Mouse (Mus musculus) lung, embryonic 16.5 days (tissue): ENCODE results near the gene Rab11fip4. TPM values are rescaled to one million over a fixed set of nuclear protein-coding genes. Genes with fewer than 3 reads are reported as not detected.

Source experiments
- ATAC-seq: fragments of 200-750 bp; cut with Nextera tagmentation; 2 replicates; pipeline ENCODE4 v1.8.0; 2017; ENCODE audit warnings: low read depth, mild to moderate bottlenecking, moderate library complexity
- H3K27ac ChIP-seq: fragments of 300-500 bp; sonication (generic); 2 replicates; pipeline ENCODE4 v1.5.1; 2014; ENCODE audit warnings: mild to moderate bottlenecking, control low read depth, low read length
- H3K27me3 ChIP-seq: fragments of 300-500 bp; sonication (generic); 2 replicates; pipeline ENCODE4 v1.6.1; 2014; ENCODE audit warnings: low read depth, low read length, mixed read lengths; ENCODE audit not compliant: control insufficient read depth, insufficient read depth
- H3K36me3 ChIP-seq: fragments of 300-500 bp; sonication (generic); 2 replicates; pipeline ENCODE4 v1.6.1; 2014; ENCODE audit warnings: low read length; ENCODE audit not compliant: control insufficient read depth, insufficient read depth
- H3K4me1 ChIP-seq: fragments of 300-500 bp; sonication (generic); replicated peaks from 2 replicates; pipeline ENCODE4 v1.6.1; 2014; ENCODE audit warnings: low read length, mixed read lengths; ENCODE audit not compliant: control insufficient read depth, insufficient read depth
- H3K4me2 ChIP-seq: fragments of 300-500 bp; sonication (generic); 2 replicates; pipeline ENCODE4 v1.6.1; 2014; ENCODE audit warnings: low read depth, low read length, control low read depth
- H3K4me3 ChIP-seq: fragments of 300-500 bp; sonication (generic); 2 replicates; pipeline ENCODE4 v1.5.1; 2014; ENCODE audit warnings: mild to moderate bottlenecking, low read length, control low read depth
- H3K9ac ChIP-seq: fragments of 300-500 bp; sonication (generic); 2 replicates; pipeline ENCODE4 v1.6.1; 2014; ENCODE audit warnings: low read length, control low read depth
- H3K9me3 ChIP-seq: fragments of 300-500 bp; sonication (generic); 2 replicates; pipeline ENCODE4 v1.6.1; 2016; ENCODE audit warnings: low read length; ENCODE audit not compliant: control insufficient read depth
- WGBS: fragments of 180-500 bp; shearing (Covaris S2); extraction: QIAGEN DNeasy Blood & Tissue Kit; methylation state at CpG from one replicate; pipeline ENCODE4 v1.1.7; 2014; 5-methylcytosine and 5-hydroxymethylcytosine counted together
- polyA plus RNA-seq: library from polyadenylated mRNA; unstranded; fragments of >200 nt; fragmentation: Nextera tagmentation; extraction: Ambion mirVana; gene quantifications from 2 replicates; pipeline ENCODE4 v1.2.1, GENCODE M21; 2015

Gene Rab11fip4
- polyA plus RNA-seq, 1 experiment from 2014 or later, result 2.0 TPM

DNA sequence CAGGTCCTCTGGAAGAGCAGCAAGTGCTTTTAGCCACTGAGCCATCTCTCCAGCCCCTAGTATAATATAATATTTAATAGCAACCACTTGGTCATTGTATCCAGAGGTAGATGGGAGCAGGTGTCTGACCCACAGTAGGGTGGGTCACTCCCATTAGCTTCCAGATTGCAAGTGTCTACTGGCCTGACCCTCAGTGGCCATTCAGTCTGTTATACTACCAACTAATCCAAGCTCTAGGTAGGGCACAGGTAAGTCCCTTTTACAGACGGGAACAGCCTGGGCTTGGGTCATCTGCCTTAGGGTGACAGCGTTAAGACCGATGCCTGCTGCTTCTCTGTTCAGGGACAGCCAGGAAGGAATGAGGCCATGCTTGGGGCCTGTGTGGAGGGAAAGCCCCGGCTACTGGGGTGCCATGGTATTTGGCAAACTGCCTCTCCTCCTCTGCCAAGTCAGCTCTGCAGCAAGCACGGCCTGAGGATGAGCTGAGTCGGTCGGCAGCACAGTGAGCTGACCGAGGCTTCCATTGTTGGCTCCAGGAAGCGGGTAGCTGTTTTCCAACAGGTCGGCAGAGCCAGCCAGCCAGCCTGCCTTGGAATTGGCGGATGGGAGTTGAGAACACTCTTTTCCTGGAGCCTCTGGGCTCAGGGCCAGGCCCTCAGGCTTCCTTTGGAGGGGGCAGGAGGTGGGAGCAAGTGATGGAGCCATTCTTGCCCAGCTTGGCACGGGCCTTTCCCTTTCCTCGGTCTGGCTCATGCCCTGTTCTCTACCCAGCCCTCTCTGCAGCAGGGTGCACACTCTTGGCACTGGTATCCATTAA lies 138.4 kb downstream of the Rab11fip4 start:
- Histone ChIP-seq H3K27me3 (no peaks in the 10 kb centered on the region), H3K4me1 (peaks cover 10% of the 10 kb centered on the region), H3K4me3 (no peak overlapping the region), H3K4me2 (no peak overlapping the region), H3K9me3 (no peaks in the 10 kb centered on the region), H3K9ac (0 out of 2 replicates have a peak overlapping the region, but pooled peaks have one; percentile 10), H3K36me3 (no peaks in the 10 kb centered on the region; the same call in 1 of the 2 replicates), H3K27ac (peak overlapping the region; percentile 71)
- ATAC-seq, result peak; percentile 86
- WGBS, result 44% methylated on average over 13 of the region's 13 CpGs

DNA sequence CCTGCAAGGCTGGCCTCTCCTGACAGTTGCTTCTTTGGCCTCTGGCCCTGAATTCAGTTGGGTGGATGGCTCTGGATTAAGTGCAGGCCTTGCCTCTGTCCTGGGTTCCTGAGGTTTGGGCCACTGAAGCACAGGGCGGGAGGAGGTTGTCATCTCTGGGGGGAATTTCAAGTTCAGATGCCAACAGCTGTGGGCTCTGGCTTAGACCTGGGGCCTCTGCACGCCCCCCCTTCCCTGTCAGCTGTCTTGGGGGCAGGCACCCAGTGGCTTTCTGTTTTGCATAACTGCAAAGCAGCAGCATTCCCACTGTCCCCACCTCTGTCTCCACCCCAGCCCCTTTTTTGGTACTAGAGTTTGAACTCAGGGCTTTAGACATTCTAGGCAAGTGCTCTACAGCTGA lies 139.4 kb downstream of the Rab11fip4 start:
- ATAC-seq, result no peak
- 73% methylated on average over 2 of the region's 2 CpGs for WGBS
- peak overlapping the region; percentile 71 for H3K27ac ChIP-seq
- H3K4me1 ChIP-seq, result peaks cover 10% of the 10 kb centered on the region
- H3K4me3 ChIP-seq, result no peak overlapping the region
- H3K36me3 ChIP-seq, result no peaks in the 10 kb centered on the region; the same call in 1 of the 2 replicates
- no peaks in the 10 kb centered on the region for H3K9me3 ChIP-seq
- no peak overlapping the region for H3K4me2 ChIP-seq
- H3K27me3 ChIP-seq, result no peaks in the 10 kb centered on the region
- no peak overlapping the region for H3K9ac ChIP-seq

DNA sequence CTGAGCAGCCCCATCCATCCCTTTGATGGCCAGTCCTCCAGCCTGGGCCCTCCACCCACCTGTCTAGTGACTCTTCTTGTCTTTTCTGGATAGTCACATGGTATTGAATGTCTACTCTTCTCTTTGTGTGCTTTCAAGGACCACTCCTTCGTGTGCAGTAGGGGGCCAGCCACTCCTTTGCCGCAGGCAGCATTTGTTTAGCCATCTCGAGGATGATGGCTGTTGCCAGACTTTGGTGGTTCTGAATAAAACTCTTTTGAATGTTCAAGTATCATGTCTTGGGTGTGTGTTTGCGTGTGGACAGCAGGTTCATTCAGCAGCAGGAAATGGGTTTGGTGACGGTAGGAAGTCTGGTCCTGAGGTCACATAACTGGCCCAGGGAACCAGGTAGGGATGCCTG lies 140.5 kb downstream of the Rab11fip4 start:
- Histone ChIP-seq H3K9me3 (no peaks in the 10 kb centered on the region), H3K4me1 (peaks cover 14% of the 10 kb centered on the region), H3K4me2 (no peak overlapping the region), H3K27ac (no peak overlapping the region), H3K9ac (no peak overlapping the region), H3K27me3 (no peaks in the 10 kb centered on the region), H3K4me3 (no peak overlapping the region), H3K36me3 (no peaks in the 10 kb centered on the region; the same call in 1 of the 2 replicates)
- ATAC-seq, result no peak
- 79% methylated on average over 5 of the region's 5 CpGs for WGBS

DNA sequence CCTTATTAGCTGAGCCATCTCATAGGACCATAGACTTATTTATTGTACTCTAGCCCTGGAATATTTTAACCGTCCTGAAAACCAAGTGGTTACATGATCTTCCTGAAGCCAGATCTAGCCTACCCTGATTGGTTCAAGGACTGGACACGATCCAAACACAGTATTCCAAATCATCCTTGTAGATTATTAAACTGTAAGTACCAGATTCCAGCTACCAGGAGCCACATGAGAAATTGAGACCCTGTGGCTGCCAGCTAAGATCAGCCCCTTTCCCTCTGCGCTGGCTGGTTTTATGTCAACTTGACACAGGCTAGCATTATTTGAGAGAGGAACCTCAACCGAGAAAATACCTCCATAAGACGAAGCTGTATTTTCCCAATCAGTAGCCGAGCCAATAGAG lies 142.0 kb downstream of the Rab11fip4 start:
- WGBS, result 85% methylated on average over 6 of the region's 6 CpGs
- Histone ChIP-seq H3K9ac (no peak overlapping the region), H3K9me3 (no peaks in the 10 kb centered on the region), H3K27me3 (no peaks in the 10 kb centered on the region), H3K4me3 (no peak overlapping the region), H3K4me1 (peaks cover 23% of the 10 kb centered on the region), H3K36me3 (no peaks in the 10 kb centered on the region), H3K4me2 (no peak overlapping the region), H3K27ac (no peak overlapping the region)
- no peak for ATAC-seq

DNA sequence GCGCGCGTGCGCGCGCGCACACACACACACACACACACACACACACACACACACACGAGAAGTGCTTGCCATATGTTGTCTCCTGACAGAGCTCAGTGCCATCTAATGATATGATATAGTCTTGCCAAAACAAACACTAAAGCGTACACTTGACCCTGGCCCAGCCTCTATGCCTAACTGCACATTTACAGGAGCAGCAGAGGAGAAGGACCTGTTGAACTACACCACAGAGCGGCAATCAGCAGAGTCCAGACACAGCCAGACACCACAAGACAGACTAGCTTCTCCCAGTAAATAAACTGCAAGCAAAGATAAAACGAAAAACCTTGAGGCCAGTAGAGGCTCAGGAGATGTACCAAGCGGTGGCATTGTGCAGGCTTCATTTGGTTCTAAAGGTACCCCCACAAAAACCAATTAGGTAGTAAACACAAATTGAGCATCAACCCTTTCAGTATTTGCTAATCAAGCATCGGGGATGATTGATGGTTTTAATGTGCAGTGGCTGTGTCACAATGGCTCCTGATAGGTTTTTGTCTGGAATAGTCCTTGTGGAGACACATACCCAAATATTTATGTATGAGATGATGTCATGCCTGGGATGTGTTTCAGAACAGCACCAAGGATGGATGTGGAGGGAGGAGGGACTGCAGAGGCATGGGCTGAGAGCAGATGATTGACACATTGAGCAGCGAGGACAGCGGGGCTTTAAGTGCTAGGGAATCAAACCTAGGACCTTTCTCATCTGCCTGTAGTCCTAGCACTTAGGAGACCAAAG lies 145.4 kb downstream of the Rab11fip4 start:
- WGBS, result 68% methylated on average over 15 of the region's 15 CpGs
- peak overlapping the region; percentile 36; the same call in 1 of the 2 replicates for H3K27ac ChIP-seq
- peak; percentile 49; the same call in 1 of the 2 replicates for ATAC-seq

DNA sequence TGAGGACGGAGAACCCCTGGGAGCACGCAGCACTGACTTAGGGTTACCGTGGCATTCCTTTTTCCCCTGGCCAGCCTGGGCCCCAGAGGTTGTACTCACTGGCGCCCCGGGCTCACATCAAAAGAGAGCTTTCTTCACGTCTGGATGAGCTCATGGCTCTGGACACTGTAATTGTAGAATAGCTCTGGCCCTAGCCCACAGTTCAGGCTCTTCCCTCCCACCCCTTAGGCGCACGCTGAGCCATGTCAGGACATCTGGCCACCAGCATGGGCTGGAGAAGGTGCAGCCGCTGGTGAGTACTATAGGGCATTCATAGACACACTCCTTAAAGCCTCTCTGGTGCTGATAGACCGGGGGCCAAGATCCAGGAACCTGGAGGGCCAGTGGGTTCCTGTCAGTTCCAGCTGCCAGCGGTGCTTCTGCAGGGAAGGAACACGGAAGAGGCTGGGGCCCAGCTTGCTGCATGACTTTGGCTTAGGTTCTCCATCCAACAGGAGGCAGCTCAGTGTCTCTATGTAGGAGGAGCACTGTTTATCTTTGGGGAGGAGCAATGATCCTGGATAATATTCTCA lies 146.2 kb downstream of the Rab11fip4 start:
- Histone ChIP-seq H3K27me3 (no peaks in the 10 kb centered on the region), H3K4me1 (peaks cover 31% of the 10 kb centered on the region), H3K9me3 (no peaks in the 10 kb centered on the region), H3K4me2 (no peak overlapping the region), H3K4me3 (no peak overlapping the region), H3K9ac (no peak overlapping the region), H3K27ac (peak overlapping the region; percentile 36; the same call in 1 of the 2 replicates), H3K36me3 (no peaks in the 10 kb centered on the region)
- 55% methylated on average over 12 of the region's 12 CpGs for WGBS
- no peak for ATAC-seq

More for the DNA sequence above, 145.4 kb downstream of the Rab11fip4 start:
- no peak overlapping the region for H3K4me3 ChIP-seq
- H3K4me2 ChIP-seq, result no peak overlapping the region
- no peak overlapping the region for H3K9ac ChIP-seq
- peaks cover 31% of the 10 kb centered on the region for H3K4me1 ChIP-seq
- no peaks in the 10 kb centered on the region for H3K36me3 ChIP-seq
- H3K27me3 ChIP-seq, result no peaks in the 10 kb centered on the region
- H3K9me3 ChIP-seq, result no peaks in the 10 kb centered on the region

DNA sequence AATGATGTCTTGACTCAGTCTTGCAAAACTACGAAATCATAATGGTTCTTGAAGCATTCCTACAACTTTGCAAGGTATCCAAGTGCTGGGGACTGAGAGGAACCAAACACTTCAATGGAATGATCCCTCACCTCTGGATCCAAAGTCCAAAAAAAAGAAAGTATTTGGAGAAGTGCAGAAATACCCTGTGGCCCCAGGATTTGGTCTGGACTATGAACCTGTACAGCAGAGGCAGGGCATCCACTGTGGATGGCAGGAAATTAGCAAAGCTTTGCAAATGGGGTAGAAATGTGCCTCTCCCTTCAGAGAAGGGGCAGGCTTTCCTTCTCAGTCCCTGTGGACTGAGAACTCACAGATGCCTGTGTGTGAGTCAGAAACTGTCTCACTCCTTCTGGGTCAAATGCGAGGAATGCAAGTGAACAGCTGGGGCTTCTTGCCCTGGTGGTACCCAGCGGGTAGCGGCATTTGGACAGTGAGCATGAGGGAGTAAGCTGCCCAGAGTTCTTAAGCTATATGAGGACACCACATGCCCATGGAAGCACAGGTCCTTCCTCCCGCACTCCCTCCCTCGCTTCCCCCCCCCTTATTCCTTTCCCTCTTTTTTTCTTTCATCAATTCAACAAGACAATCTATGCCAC lies 147.0 kb downstream of the Rab11fip4 start:
- Histone ChIP-seq H3K4me3 (no peak overlapping the region), H3K4me1 (peaks cover 31% of the 10 kb centered on the region), H3K27me3 (no peaks in the 10 kb centered on the region), H3K9me3 (no peaks in the 10 kb centered on the region), H3K36me3 (no peaks in the 10 kb centered on the region), H3K9ac (no peak overlapping the region), H3K4me2 (no peak overlapping the region), H3K27ac (peak overlapping the region; percentile 98)
- 77% methylated on average over 6 of the region's 6 CpGs for WGBS
- no peak for ATAC-seq

DNA sequence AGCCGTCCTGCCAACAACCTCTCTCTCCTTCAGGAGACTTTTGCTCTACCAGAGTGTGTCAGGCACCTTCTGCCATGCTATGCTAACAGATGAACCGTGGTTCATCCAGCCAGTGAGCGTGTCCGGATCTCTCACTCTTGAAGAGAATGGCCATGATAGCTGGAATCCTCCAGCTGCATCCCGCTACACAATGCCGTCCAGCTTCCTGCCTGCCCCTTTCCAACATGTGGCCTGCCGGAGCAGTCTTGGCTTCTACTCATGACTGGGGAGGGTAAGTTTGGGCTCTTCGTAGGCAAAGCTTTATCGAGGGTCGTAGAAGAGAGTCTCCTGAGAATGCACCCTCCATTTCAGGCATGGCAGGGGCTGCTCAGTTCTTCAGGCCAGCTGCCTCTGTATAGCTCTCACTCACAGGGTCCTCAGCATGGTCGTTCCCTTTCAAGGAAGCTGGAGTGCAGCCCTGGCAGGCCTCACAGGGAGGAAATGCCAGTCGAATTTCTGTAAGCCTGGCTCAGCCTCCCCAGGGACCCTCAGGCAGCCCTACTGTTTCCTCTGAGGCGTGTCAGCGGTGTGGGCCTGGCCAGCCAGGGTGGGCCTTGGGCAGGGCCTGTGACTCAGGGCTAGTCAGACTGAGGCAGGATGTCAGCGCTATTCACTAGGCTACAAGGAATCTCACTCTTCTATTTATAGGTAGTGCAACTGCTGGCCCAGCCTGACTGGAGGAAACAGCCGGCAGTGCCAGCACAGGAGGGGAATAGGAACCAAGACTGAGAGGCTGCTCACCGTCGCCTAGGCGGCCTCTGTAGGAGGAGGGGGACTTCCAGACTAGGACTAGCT lies 147.9 kb downstream of the Rab11fip4 start:
- H3K27me3 ChIP-seq, result no peaks in the 10 kb centered on the region
- peak; percentile 95 for ATAC-seq
- H3K9ac ChIP-seq, result peak overlapping the region; percentile 51
- peaks cover 31% of the 10 kb centered on the region for H3K4me1 ChIP-seq
- peak overlapping the region; percentile 98 for H3K27ac ChIP-seq
- no peak overlapping the region for H3K4me3 ChIP-seq
- 39% methylated on average over 19 of the region's 19 CpGs for WGBS
- no peaks in the 10 kb centered on the region for H3K9me3 ChIP-seq
- H3K36me3 ChIP-seq, result no peaks in the 10 kb centered on the region
- H3K4me2 ChIP-seq, result no peak overlapping the region
